Mouse (Mus musculus) spleen, adult 12 weeks (tissue): ENCODE measurements around the gene Tspan8.

Experiments used
- DNase-seq: peaks from one replicate; pipeline ENCODE4 v3.0.0; 2022; ENCODE audit warnings: low spot score

Tspan8 gene

GRCm38 (mm10) chr10:115834017-115834416, 17.4 kb downstream of the Tspan8 start:
- DNase-seq, result no peak

- no peak for DNase-seq
These were observed 30.3 kb downstream of the Tspan8 start for GRCm38 (mm10) chr10:115846930-115847329.

- DNase-seq, result no peak
These were observed 31.9 kb downstream of the Tspan8 start for GRCm38 (mm10) chr10:115848511-115848910.

GRCm38 (mm10) chr10:115860210-115860880, 43.7 kb downstream of the Tspan8 start:
- no peak for DNase-seq

GRCm38 (mm10) chr10:115861967-115862366, 45.3 kb downstream of the Tspan8 start:
- no peak for DNase-seq

- no peak for DNase-seq
These were observed 66.1 kb downstream of the Tspan8 start for GRCm38 (mm10) chr10:115882757-115883156.

GRCm38 (mm10) chr10:115891924-115892323, 75.3 kb downstream of the Tspan8 start:
- DNase-seq, result no peak

GRCm38 (mm10) chr10:115892973-115893372, 76.3 kb downstream of the Tspan8 start:
- DNase-seq, result no peak

- DNase-seq, result no peak
These were observed 77.4 kb downstream of the Tspan8 start for GRCm38 (mm10) chr10:115894045-115894444.

- no peak for DNase-seq
These were observed 80.1 kb downstream of the Tspan8 start for GRCm38 (mm10) chr10:115896764-115897163.

GRCm38 (mm10) chr10:115897235-115897634, 80.6 kb downstream of the Tspan8 start:
- no peak for DNase-seq
